Mouse (Mus musculus) intestine, postnatal 0 days (tissue): Measurements from ENCODE around the gene Clca1. TPM values are rescaled to one million over a fixed set of nuclear protein-coding genes. Genes with fewer than 3 reads are reported as not detected.

ENCODE experiments used
- ATAC-seq: fragments of 200-750 bp; cut with Nextera tagmentation; 2 replicates; pipeline ENCODE4 v1.8.0; 2017; ENCODE audit warnings: mild to moderate bottlenecking, moderate TSS enrichment, moderate library complexity
- H3K27ac ChIP-seq: fragments of 300-500 bp; sonication (generic); 2 replicates; pipeline ENCODE4 v1.5.1; 2014; ENCODE audit warnings: mild to moderate bottlenecking, low read depth, low read length, moderate library complexity
- H3K27me3 ChIP-seq: fragments of 300-500 bp; sonication (generic); replicated peaks from 2 replicates; pipeline ENCODE4 v1.6.1; 2014; ENCODE audit warnings: low read length, mixed read lengths; ENCODE audit not compliant: control insufficient read depth, insufficient read depth
- H3K36me3 ChIP-seq: fragments of 300-500 bp; sonication (generic); 2 replicates; pipeline ENCODE4 v1.6.1; 2014; ENCODE audit warnings: mild to moderate bottlenecking, moderate library complexity; ENCODE audit not compliant: control insufficient read depth, insufficient read depth
- H3K4me1 ChIP-seq: fragments of 300-500 bp; sonication (generic); replicated peaks from 2 replicates; pipeline ENCODE4 v1.6.1; 2014; ENCODE audit warnings: antibody characterized with exemption, low read length, mixed read lengths; ENCODE audit not compliant: control insufficient read depth, insufficient read depth
- H3K4me2 ChIP-seq: fragments of 300-500 bp; sonication (generic); replicated peaks from 2 replicates; pipeline ENCODE4 v1.6.1; 2014; ENCODE audit warnings: low read depth, mild to moderate bottlenecking, moderate library complexity
- H3K4me3 ChIP-seq: fragments of 300-500 bp; sonication (generic); 2 replicates; pipeline ENCODE4 v1.5.1; 2014; ENCODE audit warnings: low read depth, low read length
- H3K9ac ChIP-seq: fragments of 300-500 bp; sonication (generic); 2 replicates; pipeline ENCODE4 v1.6.1; 2014; ENCODE audit warnings: mild to moderate bottlenecking, low read depth, low read length
- H3K9me3 ChIP-seq: fragments of 300-500 bp; sonication (generic); 2 replicates; pipeline ENCODE4 v1.6.1; 2016; ENCODE audit warnings: mixed run types; ENCODE audit not compliant: control insufficient read depth
- CTCF ChIP-seq: sonication (generic); IDR thresholded peaks from 2 replicates; pipeline ENCODE4 v1.5.1; 2016; ENCODE audit warnings: low read depth, mild to moderate bottlenecking, control low read depth, antibody characterized with exemption, moderate library complexity
- WGBS: fragments of 180-500 bp; shearing (Covaris S2); extraction: QIAGEN DNeasy Blood & Tissue Kit; methylation state at CpG from one replicate; pipeline ENCODE4 v1.1.7; 2014; 5-methylcytosine and 5-hydroxymethylcytosine counted together
- polyA plus RNA-seq: library from polyadenylated mRNA; unstranded; fragments of >200 nt; fragmentation: Nextera tagmentation; extraction: Ambion mirVana; gene quantifications from 2 replicates; pipeline ENCODE4 v1.2.1, GENCODE M21; 2015

Clca1 gene
- polyA plus RNA-seq, 1 experiment from 2014 or later = 129 TPM

GRCm38 (mm10) chr3:144992618-144993017 lies 40.0 kb downstream of the Clca1 start:
- TF ChIP-seq CTCF = no peak
- no peak overlapping the region for H3K4me3 ChIP-seq
- H3K27ac ChIP-seq = no peak overlapping the region
- no peaks in the 10 kb centered on the region for H3K36me3 ChIP-seq
- no peak for ATAC-seq
- H3K4me2 ChIP-seq = no peak overlapping the region
- H3K27me3 ChIP-seq = no peaks in the 10 kb centered on the region
- no peak overlapping the region for H3K9ac ChIP-seq
- H3K4me1 ChIP-seq = peaks cover 4% of the 10 kb centered on the region
- no peaks in the 10 kb centered on the region for H3K9me3 ChIP-seq

GRCm38 (mm10) chr3:144985890-144986289 lies 46.7 kb downstream of the Clca1 start:
- H3K4me1 ChIP-seq = no peaks in the 10 kb centered on the region
- H3K4me2 ChIP-seq = no peak overlapping the region
- no peak overlapping the region for H3K9ac ChIP-seq
- 67% methylated on average over 5 of the region's 5 CpGs for WGBS
- no peak for ATAC-seq
- no peak for TF ChIP-seq CTCF
- H3K27me3 ChIP-seq = no peaks in the 10 kb centered on the region
- H3K27ac ChIP-seq = no peak overlapping the region
- no peaks in the 10 kb centered on the region for H3K9me3 ChIP-seq
- H3K4me3 ChIP-seq = no peak overlapping the region
- no peaks in the 10 kb centered on the region for H3K36me3 ChIP-seq

GRCm38 (mm10) chr3:144980551-144980950 lies 52.0 kb downstream of the Clca1 start:
- no peaks in the 10 kb centered on the region for H3K4me1 ChIP-seq
- 58% methylated on average over 6 of the region's 6 CpGs for WGBS
- H3K27ac ChIP-seq = no peak overlapping the region
- H3K36me3 ChIP-seq = no peaks in the 10 kb centered on the region
- H3K27me3 ChIP-seq = no peaks in the 10 kb centered on the region
- H3K4me3 ChIP-seq = no peak overlapping the region
- ATAC-seq = no peak
- no peak overlapping the region for H3K9ac ChIP-seq
- no peak overlapping the region for H3K4me2 ChIP-seq
- H3K9me3 ChIP-seq = no peaks in the 10 kb centered on the region
- TF ChIP-seq CTCF = no peak

GRCm38 (mm10) chr3:144977631-144978030 lies 54.9 kb downstream of the Clca1 start:
- H3K9me3 ChIP-seq = no peaks in the 10 kb centered on the region
- no peak overlapping the region for H3K9ac ChIP-seq
- TF ChIP-seq CTCF = no peak
- H3K27ac ChIP-seq = no peak overlapping the region
- no peak for ATAC-seq
- no peak overlapping the region for H3K4me2 ChIP-seq
- WGBS = 48% methylated on average over 4 of the region's 4 CpGs
- no peaks in the 10 kb centered on the region for H3K27me3 ChIP-seq
- H3K36me3 ChIP-seq = no peaks in the 10 kb centered on the region
- H3K4me1 ChIP-seq = no peaks in the 10 kb centered on the region
- no peak overlapping the region for H3K4me3 ChIP-seq

GRCm38 (mm10) chr3:144976091-144976490 lies 56.5 kb downstream of the Clca1 start:
- H3K27me3 ChIP-seq = no peaks in the 10 kb centered on the region
- ATAC-seq = no peak
- H3K9me3 ChIP-seq = no peaks in the 10 kb centered on the region
- no peak overlapping the region for H3K4me2 ChIP-seq
- H3K9ac ChIP-seq = no peak overlapping the region
- TF ChIP-seq CTCF = no peak
- no peak overlapping the region for H3K4me3 ChIP-seq
- H3K4me1 ChIP-seq = no peaks in the 10 kb centered on the region
- H3K27ac ChIP-seq = no peak overlapping the region
- 94% methylated on average over 1 of the region's 1 CpGs for whole genome bisulfite sequencing
- no peaks in the 10 kb centered on the region for H3K36me3 ChIP-seq

GRCm38 (mm10) chr3:144974945-144975344 lies 57.6 kb downstream of the Clca1 start, which contains the start of gene Clca4a:
Gene Clca4a, minus strand, starts transcription at chr3:144975045.
- no peaks in the 10 kb centered on the region for H3K36me3 ChIP-seq
- ATAC-seq = no peak
- no peak within 1 kb of the TSS for H3K27ac ChIP-seq
- no peak within 1 kb of the TSS for H3K4me3 ChIP-seq
- H3K4me2 ChIP-seq = no peak within 1 kb of the TSS
- H3K9me3 ChIP-seq = no peaks in the 10 kb centered on the region
- H3K4me1 ChIP-seq = no peaks in the 10 kb centered on the region
- no peaks in the 10 kb centered on the region for H3K27me3 ChIP-seq
- TF ChIP-seq CTCF = no peak
- no peak within 1 kb of the TSS for H3K9ac ChIP-seq

- WGBS = 57% methylated on average over 9 of the region's 9 CpGs
- Histone ChIP-seq H3K4me2 (no peak overlapping the region), H3K27ac (0 out of 2 replicates have a peak overlapping the region, but pooled peaks have one; percentile 21), H3K4me3 (no peak overlapping the region), H3K9me3 (no peaks in the 10 kb centered on the region), H3K36me3 (no peaks in the 10 kb centered on the region), H3K9ac (no peak overlapping the region), H3K4me1 (no peaks in the 10 kb centered on the region), H3K27me3 (no peaks in the 10 kb centered on the region)
- TF ChIP-seq CTCF = no peak
- ATAC-seq = peak; percentile 95
Observed at GRCm38 (mm10) chr3:144971553-144972270, 60.9 kb downstream of the Clca1 start.
